Mouse (Mus musculus): ENCODE data around the gene Ptgr2. TPM values are rescaled to one million over a fixed set of nuclear protein-coding genes. Genes with fewer than 3 reads are reported as not detected.

The Ptgr2 gene
- polyA plus RNA-seq, 1 experiment from 2014 or later: 30.2 TPM

DNA sequence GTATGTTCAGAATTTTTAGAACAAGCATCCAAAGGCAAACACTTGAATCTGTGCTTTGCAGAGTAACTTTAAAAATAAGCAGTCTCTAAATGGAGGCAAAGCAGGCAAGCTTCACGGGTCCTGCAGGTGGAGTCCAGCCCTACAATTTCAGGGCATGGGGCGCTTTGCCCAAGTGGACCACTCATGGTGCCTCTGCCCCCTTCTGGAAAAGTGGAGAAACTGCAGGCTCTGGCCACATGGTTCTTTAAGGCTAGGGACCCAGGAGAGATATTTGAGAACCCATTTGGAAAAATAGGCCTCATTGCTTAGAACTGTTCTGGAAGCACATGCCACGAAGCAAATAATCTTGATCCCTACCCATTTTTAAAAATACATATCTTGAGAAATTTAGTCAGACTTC is 35.8 kb upstream of the Ptgr2 start:
- H3K4me2 ChIP-seq (ENCODE audit: low read depth, low read length): no peak overlapping the region
- ATAC-seq (peak; percentile 62; the same call in 1 of the 2 replicates), DNase-seq (peak; percentile 77)
- no peaks in the 10 kb centered on the region for H3K4me1 ChIP-seq (ENCODE audit: insufficient read depth)
- 10% methylated on average over 3 of the region's 3 CpGs for WGBS (ENCODE audit: insufficient replicate concordance)
- H3K4me3 ChIP-seq (ENCODE audit: low read depth, low read length): no peak overlapping the region
- H3K9me3 ChIP-seq (ENCODE audit: low read length): peaks cover 3% of the 10 kb centered on the region; the same call in 1 of the 2 replicates
- H3K9ac ChIP-seq (replicated peaks): no peak overlapping the region
- H3K27ac ChIP-seq (ENCODE audit: low read depth): no peak overlapping the region
- H3K27me3 ChIP-seq (ENCODE audit: insufficient read depth, low read length): no peaks in the 10 kb centered on the region
- TF ChIP-seq EP300 (IDR thresholded peaks at IDR 0.05; ENCODE audit: low read depth): no peak
- TF ChIP-seq CTCF (IDR thresholded peaks at IDR 0.05; ENCODE audit: low read depth): peak; percentile 95
- H3K36me3 ChIP-seq (replicated peaks; ENCODE audit: insufficient read depth, low read length): no peaks in the 10 kb centered on the region

DNA sequence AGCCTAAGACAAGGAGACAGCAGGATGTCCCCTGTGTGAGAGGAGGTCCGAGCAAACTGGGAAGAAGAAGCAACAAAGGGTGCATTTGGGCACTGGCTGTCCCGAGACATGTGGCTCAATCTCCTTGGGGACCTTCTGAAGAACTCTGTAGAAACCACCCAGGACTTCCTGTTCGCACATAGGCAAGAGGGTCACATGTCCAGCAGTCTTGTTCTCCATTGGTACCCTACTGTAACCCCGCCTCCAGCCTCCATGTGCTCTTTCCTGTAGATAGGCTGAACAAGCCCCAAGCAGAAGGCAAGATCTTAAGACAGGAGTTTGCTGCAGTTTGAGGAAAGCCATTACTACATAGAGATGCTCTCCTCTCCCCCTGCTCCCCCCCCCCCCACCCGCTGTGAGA is 32.2 kb upstream of the Ptgr2 start:
- DNase-seq: peak; percentile 54
- peak; percentile 56 for ATAC-seq
- H3K9ac ChIP-seq (replicated peaks): no peak overlapping the region
- no peaks in the 10 kb centered on the region for H3K27me3 ChIP-seq (ENCODE audit: insufficient read depth, low read length)
- H3K4me2 ChIP-seq (ENCODE audit: low read depth, low read length): no peak overlapping the region
- no peak overlapping the region for H3K4me3 ChIP-seq (ENCODE audit: low read depth, low read length)
- H3K27ac ChIP-seq (ENCODE audit: low read depth): no peak overlapping the region
- H3K4me1 ChIP-seq (ENCODE audit: insufficient read depth): no peaks in the 10 kb centered on the region
- H3K36me3 ChIP-seq (replicated peaks; ENCODE audit: insufficient read depth, low read length): no peaks in the 10 kb centered on the region
- TF ChIP-seq CTCF (IDR thresholded peaks at IDR 0.05; ENCODE audit: low read depth) (no peak), EP300 (IDR thresholded peaks at IDR 0.05; ENCODE audit: low read depth) (no peak)
- WGBS (ENCODE audit: insufficient replicate concordance): 74% methylated on average over 5 of the region's 5 CpGs
- peaks cover 3% of the 10 kb centered on the region; the same call in 1 of the 2 replicates for H3K9me3 ChIP-seq (ENCODE audit: low read length)

DNA sequence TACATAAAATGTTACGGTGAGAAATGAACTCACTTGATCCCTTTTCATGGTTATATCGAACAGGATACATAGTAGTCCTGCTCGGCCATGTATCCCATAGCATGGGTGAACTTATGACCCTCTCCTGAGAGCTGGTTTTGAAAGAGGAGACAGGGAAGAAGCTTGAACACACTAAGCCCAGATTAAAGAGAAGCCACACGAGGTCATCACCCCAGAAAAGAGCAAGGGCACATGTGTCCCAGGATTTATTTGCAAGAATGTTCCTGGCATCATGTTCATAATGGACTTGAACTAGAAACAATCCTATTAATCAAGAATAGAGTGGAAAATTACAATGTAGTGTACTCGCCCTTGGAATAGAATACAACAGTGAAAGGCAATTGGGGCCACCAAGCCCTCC is 30.1 kb upstream of the Ptgr2 start:
- WGBS (ENCODE audit: insufficient replicate concordance): 72% methylated on average over 5 of the region's 5 CpGs
- no peak overlapping the region for H3K4me3 ChIP-seq (ENCODE audit: low read depth, low read length)

DNA sequence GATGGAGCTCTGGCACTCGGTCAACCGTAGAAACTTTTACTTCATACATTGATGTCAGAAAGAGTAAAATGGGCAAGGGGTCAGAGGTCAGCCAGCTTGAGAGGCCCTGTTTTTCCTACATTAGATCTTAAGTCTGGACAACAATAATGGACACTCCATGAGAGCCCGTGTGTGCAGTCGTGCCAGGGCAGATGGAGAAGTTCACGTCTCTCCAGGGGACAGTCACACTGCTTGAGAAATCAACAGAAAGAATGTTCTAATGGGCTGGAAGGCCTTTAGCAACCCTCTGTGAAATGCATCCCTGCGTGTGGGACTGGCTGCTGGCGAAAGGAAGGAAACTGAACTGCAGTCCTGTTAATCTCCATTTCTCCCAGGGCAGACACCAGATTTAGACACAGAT is 24.7 kb upstream of the Ptgr2 start:
- Histone ChIP-seq H3K9me3 (ENCODE audit: low read length) (no peaks in the 10 kb centered on the region), H3K36me3 (replicated peaks; ENCODE audit: insufficient read depth, low read length) (no peaks in the 10 kb centered on the region), H3K27me3 (ENCODE audit: insufficient read depth, low read length) (no peaks in the 10 kb centered on the region), H3K9ac (replicated peaks) (no peak overlapping the region), H3K27ac (ENCODE audit: low read depth) (peak overlapping the region; percentile 11; the same call in 1 of the 2 replicates), H3K4me1 (ENCODE audit: insufficient read depth) (no peaks in the 10 kb centered on the region), H3K4me3 (ENCODE audit: low read depth, low read length) (no peak overlapping the region), H3K4me2 (ENCODE audit: low read depth, low read length) (no peak overlapping the region)
- DNase-seq: no peak
- ATAC-seq: no peak
- TF ChIP-seq CTCF (IDR thresholded peaks at IDR 0.05; ENCODE audit: low read depth): no peak
- TF ChIP-seq EP300 (IDR thresholded peaks at IDR 0.05; ENCODE audit: low read depth): no peak
- WGBS (ENCODE audit: insufficient replicate concordance): 65% methylated on average over 7 of the region's 7 CpGs

More for the DNA sequence above, 30.1 kb upstream of the Ptgr2 start:
- H3K4me2 ChIP-seq (ENCODE audit: low read depth, low read length): no peak overlapping the region
- no peak overlapping the region for H3K27ac ChIP-seq (ENCODE audit: low read depth)
- peaks cover 3% of the 10 kb centered on the region; the same call in 1 of the 2 replicates for H3K9me3 ChIP-seq (ENCODE audit: low read length)
- DNase-seq (no peak), ATAC-seq (no peak)
- H3K9ac ChIP-seq (replicated peaks): no peak overlapping the region
- TF ChIP-seq CTCF (IDR thresholded peaks at IDR 0.05; ENCODE audit: low read depth) (no peak), EP300 (IDR thresholded peaks at IDR 0.05; ENCODE audit: low read depth) (no peak)
- no peaks in the 10 kb centered on the region for H3K36me3 ChIP-seq (replicated peaks; ENCODE audit: insufficient read depth, low read length)
- no peaks in the 10 kb centered on the region for H3K4me1 ChIP-seq (ENCODE audit: insufficient read depth)
- H3K27me3 ChIP-seq (ENCODE audit: insufficient read depth, low read length): no peaks in the 10 kb centered on the region

DNA sequence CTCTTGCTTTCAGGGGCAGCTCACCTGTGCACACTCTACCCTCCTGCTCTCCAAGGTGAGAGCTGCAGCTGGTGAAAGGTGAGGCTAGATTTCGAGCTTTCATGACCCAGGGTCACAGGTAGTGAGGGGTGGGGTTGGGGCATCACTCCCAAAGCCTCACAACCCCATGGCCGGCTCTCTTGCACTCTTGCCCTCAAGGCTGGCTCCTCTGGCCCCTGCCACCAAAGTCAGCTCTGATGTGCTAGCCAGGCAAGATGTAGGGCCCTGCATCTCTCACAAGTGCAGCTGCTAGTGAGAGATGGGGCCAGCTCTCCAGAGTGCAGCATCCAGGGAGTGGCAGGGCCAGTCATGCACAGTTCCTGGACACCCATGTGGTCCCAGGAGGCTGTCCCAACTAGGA is 17.8 kb upstream of the Ptgr2 start:
- Histone ChIP-seq H3K4me2 (ENCODE audit: low read depth, low read length) (no peak overlapping the region), H3K27ac (ENCODE audit: low read depth) (no peak overlapping the region), H3K36me3 (replicated peaks; ENCODE audit: insufficient read depth, low read length) (no peaks in the 10 kb centered on the region), H3K27me3 (ENCODE audit: insufficient read depth, low read length) (no peaks in the 10 kb centered on the region), H3K4me1 (ENCODE audit: insufficient read depth) (no peaks in the 10 kb centered on the region), H3K9me3 (ENCODE audit: low read length) (no peaks in the 10 kb centered on the region), H3K9ac (replicated peaks) (no peak overlapping the region), H3K4me3 (ENCODE audit: low read depth, low read length) (no peak overlapping the region)
- ATAC-seq: no peak
- DNase-seq: no peak
- TF ChIP-seq CTCF (IDR thresholded peaks at IDR 0.05; ENCODE audit: low read depth) (no peak), EP300 (IDR thresholded peaks at IDR 0.05; ENCODE audit: low read depth) (no peak)
- 63% methylated on average over 2 of the region's 2 CpGs for WGBS (ENCODE audit: insufficient replicate concordance)

DNA sequence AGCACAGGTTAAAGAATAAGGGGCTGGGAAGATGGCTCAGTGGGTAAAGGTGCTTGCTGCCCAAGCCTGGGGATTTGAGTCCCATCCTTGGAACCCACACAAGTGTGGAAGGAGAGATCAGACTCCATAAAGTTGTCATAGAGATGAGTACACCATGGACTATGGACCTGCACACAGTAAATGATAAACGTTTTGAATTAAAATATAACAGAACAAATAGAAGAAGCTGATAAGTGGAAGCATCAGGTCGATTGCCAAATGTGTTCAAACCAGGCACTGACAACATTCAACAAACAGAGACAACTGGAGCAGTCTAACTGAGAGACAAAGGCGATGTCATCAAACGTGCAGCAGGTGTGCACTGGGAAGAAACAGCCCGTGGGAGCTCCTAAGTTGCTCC is 11.7 kb upstream of the Ptgr2 start:
- ATAC-seq: peak; percentile 36; the same call in 1 of the 2 replicates
- WGBS (ENCODE audit: insufficient replicate concordance): 53% methylated on average over 5 of the region's 5 CpGs

More for the DNA sequence above, 11.7 kb upstream of the Ptgr2 start:
- Histone ChIP-seq H3K4me1 (ENCODE audit: insufficient read depth) (no peaks in the 10 kb centered on the region), H3K27ac (ENCODE audit: low read depth) (no peak overlapping the region), H3K4me2 (ENCODE audit: low read depth, low read length) (no peak overlapping the region), H3K36me3 (replicated peaks; ENCODE audit: insufficient read depth, low read length) (no peaks in the 10 kb centered on the region), H3K9ac (replicated peaks) (no peak overlapping the region), H3K4me3 (ENCODE audit: low read depth, low read length) (no peak overlapping the region), H3K9me3 (ENCODE audit: low read length) (no peaks in the 10 kb centered on the region), H3K27me3 (ENCODE audit: insufficient read depth, low read length) (no peaks in the 10 kb centered on the region)
- DNase-seq: no peak
- TF ChIP-seq CTCF (IDR thresholded peaks at IDR 0.05; ENCODE audit: low read depth): no peak
- no peak for TF ChIP-seq EP300 (IDR thresholded peaks at IDR 0.05; ENCODE audit: low read depth)

All from liver, postnatal 0 days (tissue).